Mouse (Mus musculus): ENCODE data around the gene Optn. TPM values are rescaled to one million over a fixed set of nuclear protein-coding genes. Genes with fewer than 3 reads are reported as not detected.

Optn gene
- total RNA-seq, 4 experiments from 2014 or later: 81.2 to 101 (median 95.0) TPM

DNA sequence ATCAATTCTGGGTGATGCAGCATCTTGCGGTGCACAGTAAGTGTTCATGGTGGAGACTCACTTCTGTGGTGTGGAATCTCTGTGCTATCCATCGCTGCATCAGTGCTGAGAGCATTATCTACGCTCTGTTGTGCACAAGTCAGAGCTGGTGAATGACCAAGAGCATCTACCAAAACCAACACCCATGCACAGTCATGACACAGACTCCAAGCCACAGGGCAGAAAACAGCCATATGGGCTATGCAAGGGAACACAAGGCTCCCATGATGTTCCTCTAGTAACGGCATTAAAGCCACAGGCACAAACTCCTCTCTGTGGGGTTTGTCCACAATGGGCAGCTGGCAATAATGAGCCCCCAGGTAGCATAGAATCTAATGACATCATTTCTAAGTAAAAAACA lies 34.0 kb downstream of the Optn start:
- DNase-seq (ENCODE audit: low spot score): no peak

DNA sequence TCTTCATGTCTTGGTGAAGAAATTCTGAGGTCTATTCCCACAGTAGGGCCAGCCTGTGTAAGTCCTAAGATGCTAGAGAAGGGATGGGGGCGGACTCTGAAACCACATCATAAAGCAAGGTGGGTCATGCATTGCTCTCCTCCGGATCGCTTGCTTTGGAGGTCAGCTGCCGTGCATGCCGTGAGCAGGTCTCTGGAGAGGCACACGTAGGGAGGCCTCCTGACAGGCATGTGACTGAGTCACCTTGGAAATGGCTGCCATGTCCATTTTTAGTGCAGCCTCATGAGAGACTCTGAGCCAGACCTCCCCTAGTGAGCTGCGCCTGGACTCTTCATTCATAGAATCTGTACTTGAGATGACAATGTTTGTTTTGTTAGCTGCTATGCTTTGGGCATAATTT lies 35.8 kb downstream of the Optn start:
- DNase-seq (ENCODE audit: low spot score): peak; percentile 47

DNA sequence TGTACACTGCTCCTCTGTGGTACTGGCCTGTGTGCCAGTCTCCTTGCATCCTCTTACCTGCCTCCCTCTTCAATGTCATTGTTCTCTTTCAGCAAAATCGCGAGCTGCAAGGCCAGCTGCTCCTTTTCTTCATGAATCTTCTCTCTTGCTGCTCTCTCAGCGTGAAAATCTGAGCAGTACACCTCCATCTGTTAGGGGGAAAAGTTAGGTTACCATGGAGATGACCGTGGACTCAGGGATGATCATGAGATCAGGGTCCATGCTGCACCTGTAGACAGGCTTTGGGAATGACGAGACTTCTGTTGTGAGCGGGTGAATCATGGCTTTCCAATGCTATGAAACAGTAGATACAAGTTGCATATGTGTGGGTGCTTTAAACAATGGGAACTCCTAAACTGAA lies 36.8 kb downstream of the Optn start:
- DNase-seq (ENCODE audit: low spot score): no peak

DNA sequence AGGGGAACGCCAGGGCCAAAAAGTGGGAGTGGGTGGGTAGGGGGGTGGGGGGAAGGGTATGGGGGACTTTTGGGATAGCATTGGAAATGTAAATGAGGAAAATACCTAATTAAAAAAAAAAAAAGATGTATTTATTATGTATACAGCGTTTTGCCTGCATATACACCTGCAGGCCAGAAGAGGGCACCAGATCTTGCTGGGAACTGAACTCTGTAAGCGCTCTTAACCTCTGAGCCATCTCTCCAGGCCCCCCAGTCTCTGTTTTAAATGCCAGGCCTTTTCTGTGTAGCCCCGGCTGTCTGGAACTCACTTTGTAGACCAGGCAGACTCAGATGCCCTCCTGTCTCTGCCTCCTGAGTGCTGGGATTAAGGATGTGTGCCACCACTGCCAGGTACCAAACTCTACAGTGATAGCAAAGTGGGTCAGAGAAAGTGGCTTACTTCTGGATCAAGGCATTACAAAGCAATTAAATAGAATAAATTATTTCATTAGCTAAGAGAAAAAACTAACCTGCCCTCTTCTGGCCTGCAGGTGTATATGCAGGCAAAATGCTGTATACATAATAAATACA lies 38.6 kb downstream of the Optn start:
- DNase-seq (ENCODE audit: low spot score): no peak

DNA sequence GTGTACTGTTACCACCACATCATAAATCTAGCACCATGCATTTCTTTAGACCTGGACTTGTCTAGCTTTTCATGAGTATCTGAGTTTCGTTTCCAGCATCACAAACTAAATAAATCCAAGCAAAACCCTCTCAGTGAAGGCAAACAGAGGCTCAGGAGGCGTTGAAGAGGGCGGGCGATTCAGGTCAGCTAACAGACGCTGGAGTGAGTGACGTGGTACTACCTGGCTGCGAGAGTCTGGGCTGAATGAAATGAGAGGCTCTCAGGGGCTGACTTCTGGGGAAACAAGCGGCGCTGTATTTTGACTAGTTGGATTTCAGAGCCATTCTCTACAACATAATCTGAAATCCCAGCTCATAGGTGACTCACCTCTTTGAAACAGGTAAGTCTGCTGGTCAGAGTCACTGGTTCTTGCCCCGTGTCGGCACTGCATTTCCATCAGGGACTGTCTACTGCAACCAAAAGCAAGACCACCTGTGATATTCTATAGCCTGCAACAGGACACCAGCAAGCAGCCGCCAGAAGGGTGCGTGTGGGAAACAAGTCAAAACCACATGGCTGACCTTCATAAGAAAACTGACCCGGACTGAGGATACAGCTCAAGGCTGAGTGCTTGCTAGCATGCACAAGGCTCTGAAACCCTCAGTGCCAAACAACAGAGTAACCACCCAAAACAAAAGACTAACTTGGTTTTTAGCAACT lies 40.0 kb downstream of the Optn start:
- DNase-seq (ENCODE audit: low spot score): no peak

DNA sequence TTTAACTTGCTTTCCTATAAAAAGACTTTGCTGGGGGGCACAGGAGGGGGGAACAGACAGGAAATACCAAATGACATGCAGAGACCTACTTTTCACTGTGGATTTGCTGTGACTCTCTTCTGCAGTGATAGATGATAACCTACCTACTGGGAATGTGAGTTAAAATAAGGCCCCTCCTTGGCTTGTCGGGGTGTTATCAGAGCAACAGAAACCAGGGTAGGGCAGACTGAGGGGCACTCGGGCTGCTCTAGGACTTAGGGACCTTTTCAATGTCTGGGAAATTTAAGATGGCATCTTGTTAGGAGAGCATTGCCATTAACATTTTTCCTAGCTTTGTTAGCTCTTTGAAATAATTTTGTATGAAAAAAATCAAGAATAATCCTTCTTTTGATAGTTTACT lies 40.6 kb downstream of the Optn start:
- DNase-seq (ENCODE audit: low spot score): no peak

DNA sequence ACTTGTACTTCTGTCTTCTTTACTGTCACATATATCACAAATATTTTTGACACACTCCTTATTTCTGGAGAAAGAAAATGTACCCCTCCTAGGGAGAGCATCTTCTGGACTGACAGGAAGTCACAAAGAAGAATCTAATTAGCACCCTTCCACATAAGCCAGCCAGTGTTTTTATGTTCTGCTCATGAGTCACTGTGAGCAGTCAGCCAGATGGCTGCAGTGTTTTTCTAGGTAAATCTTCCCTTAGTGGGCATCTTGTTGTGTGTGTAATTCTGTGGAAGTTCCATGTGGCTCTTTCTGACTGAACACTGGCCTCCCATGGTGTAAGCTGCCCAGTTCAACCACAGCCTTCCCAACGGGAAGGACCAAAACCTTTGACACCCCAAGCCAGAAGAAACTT lies 44.1 kb downstream of the Optn start:
- no peak for DNase-seq (ENCODE audit: low spot score)

DNA sequence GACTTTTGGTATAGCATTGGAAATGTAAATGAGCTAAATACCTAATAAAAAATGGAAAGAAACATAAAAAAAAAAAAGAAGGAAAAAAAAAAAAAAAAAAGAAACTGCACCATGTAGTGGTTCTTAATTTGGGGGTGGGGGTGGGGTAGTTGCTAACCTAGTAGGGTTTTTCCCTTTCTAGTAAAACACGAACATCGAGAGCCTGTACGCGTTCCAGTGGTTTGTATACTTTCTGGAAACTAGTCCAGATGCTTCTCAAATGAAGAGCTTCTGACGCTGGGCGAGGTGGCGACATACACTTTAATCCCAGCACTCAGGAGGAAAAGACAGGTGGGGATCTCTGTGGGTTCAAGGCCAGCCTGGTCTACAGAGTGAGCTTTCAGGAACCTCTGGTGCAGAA lies 46.9 kb downstream of the Optn start:
- no peak for DNase-seq (ENCODE audit: low spot score)

DNA sequence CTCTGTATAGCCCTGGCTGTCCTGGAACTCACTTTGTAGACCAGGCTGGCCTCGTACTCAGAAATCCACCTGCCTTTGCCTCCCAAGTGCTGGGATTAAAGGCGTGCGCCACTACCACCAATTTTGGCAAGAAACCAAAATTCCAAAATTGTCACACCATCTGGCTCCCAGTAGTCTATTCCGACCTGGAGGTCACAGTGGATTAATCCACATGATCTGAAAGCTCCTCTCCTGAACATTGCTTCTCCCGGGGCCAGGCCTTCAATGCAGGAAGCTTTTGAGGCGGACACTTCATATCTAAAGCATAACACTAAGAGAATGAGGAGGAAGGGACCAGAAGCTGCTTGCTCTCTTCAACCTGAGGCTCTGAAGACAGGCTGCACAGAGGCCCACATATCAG lies 48.3 kb downstream of the Optn start:
- no peak for DNase-seq (ENCODE audit: low spot score)

DNA sequence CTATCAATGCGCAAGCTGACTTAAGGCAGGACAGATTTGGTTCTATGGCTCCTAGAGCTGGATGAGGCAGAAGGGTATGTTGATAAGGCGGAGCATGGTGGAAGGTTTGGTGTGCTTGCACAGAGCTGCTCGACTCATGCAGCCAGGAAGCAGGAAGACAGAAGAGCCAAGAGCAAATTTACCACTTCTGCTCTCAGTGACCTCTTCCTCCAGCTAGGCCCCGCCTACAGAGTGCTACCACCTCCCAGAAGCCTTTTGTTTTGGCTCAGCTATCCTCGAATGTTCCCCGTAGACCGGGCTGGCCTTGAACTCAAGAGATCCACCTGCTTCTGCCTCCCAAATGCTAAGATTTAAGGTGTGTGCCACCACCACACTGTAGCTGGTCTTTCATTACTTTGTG lies 49.2 kb downstream of the Optn start:
- DNase-seq (ENCODE audit: low spot score): no peak

DNA sequence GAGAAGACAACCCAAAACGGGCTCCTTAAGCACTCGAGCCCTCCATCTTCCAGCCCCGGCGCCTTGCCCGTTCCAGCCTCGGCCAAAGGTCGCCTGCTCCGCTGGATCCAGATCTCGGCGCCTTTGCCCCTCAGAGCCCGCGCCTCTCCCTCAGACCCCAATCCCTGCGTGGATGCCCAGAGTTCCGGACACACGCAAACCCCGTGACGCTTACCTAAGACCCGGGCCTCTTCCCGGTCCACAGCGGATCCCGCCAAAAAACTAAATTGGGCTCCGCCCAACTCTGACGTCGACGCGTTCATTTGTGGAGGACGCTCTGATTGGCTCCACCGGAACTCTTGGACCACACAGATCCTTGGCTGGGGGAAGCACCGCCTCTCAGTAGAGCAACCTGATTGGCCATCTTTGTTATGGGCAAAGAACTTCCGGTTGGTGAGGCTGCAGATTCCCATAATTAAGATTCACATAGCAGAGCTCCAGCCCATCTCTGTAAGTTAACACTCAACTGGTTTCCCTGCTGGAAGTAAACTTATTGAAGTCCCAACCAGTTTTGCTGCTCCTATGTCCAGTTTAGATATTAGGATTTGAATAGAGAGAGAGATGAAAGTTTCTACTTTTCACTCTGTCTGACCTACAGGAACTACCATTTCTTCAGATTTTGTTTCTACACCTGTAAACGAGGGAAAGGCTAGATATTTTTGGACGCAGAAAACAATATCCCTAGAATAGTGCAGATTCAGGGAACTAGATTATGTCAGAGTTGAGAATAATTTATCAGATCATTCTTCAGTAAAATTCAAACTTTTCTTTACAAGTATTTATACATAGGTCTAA lies 51.1 kb downstream of the Optn start, which contains the start of gene Mcm10:
Gene Mcm10, minus strand, starts transcription at position 301 of the 834 bp plus-strand sequence.
- DNase-seq (ENCODE audit: low spot score): peak; percentile 92

DNA sequence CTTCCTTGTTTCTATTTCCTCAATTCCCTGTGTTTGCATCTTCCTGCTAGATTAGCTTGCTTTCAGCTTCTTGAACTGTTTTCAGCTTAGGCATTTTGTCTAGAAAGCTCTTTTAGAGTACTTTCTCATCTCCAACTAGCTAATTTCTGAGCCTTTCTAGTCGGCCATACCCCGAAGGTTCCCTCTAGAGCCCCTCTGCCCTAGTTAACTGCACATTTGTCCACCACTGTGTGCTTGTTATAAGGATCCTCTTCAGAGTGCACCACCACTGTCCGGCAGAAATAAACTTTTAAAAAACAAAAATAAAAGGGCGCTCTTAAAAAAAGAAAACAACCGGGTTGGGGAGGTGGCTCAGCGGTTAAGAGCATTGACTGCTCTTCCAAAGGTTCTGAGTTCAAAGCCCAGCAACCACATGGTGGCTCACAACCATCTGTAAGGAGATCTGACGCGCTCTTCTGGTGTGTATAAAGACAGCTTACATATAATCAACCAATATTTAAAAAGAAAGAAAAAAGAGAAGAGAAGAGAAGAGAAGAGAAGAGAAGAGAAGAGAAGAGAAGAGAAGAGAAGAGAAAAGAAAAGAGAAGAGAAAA lies 51.9 kb downstream of the Optn start:
- DNase-seq (ENCODE audit: low spot score): no peak

DNA sequence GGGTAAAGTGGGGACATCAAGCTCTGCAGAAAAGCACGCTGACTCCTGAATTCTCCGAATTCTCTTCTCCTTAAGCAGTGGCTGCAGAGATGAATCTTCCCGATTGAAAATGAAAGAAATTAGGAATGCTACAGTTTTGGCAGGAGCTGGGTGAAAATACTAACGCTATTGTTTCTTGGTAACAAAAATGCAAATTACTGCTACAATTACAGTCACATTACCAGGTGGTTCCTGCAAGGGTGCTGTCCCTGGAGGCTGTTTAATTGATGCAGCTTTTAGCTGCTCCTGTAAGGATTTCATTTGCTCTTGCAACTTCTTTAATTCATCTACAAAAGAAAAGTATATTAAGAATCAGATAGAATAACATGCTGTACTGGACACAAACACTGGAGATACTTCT lies 56.7 kb downstream of the Optn start:
- no peak for DNase-seq (ENCODE audit: low spot score)

DNA sequence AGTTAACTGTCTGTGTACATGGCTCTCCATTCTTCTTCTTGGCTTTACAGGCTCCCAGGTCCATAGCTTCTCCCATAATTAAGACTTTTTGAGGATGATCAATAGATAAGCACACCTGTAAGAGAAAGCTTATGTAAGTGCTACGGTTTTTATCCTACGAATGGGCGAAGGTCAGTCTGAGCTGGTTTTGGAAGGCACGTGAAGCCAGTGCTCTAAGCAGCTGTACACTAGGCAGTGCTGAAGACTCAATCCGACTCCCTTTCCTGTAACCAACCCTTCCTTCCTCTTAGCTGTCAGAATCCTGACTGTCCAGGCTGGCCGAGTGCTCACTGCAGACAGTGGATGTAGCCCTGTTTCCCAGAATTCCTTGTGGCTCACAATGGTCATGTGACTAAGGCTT lies 62.6 kb downstream of the Optn start:
- no peak for DNase-seq (ENCODE audit: low spot score)

DNA sequence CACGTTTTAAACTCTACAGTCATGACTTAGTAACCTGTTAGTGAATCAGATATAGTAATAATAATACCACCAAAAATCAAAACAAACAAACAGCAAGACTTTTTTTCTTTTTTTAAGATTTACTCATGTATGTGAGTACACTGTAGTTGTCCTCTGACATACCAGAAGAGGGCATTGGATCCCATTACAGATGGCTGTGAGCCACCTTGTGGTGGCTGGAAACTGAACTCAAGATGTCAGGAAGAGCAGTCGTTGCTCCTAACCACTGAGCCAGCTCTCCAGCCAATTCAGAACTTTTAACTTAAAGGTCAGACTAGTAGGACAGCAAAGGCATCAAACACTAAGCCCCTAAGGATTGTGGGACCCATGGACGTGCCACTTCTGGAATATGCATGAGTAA lies 64.9 kb downstream of the Optn start:
- no peak for DNase-seq (ENCODE audit: low spot score)

DNA sequence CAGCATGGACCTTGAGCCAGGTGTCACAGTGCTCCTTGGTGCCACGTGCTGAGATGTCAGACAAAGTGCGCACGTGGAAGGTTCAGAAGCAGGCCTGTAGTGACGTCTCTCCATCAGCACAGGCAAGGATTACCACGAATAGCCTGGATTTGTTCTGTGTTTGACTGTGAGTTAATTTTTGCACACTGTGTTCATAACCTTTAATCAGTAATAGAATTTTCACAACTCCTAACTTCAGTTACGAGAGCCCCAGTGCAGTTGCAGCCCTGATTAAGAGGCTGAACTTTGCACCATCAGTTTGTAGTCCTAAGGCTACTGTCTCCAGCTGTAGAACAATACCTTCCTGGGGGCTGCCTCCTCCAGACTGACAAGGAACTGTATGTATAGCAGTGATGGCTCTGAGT lies 67.4 kb downstream of the Optn start:
- DNase-seq (ENCODE audit: low spot score): no peak

DNA sequence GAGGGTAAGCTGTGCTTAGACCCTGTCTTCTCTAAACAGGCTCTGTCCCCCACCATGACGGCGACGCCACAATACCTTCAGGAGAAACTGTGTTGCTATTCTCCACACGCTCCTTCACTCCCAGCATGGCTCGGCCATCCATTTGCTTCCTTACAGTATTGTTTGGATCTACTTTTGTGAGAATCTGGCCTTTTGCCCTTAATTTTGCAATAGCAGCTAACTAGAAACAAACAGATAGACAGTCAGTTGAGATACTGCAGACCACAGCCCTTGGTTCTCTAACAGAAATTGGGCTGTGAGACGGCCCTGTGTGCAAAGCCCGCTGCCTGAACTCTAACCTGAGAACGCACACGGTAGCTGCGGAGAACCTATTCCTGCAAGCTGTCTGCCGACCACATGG lies 68.2 kb downstream of the Optn start:
- no peak for DNase-seq (ENCODE audit: low spot score)

DNA sequence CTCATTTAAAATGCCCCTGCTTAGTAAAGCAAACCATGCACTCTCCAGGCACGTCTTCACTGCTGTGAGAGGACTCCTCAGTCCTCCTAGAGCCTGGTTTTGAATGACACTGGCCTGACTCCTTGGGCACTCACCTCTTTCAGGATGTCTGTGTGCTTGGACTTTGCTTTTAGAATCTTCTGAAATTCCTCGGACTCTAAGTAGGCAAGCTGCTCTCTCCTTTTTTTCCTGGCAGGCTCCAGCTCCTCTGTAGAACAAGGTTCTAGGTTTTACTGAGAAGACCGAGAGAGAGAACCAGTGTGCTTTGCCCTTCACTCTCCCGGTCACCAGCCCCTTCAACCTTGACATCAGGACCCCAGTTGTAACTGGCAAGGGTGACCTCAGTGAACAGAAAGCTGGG lies 69.4 kb downstream of the Optn start:
- no peak for DNase-seq (ENCODE audit: low spot score)

DNA sequence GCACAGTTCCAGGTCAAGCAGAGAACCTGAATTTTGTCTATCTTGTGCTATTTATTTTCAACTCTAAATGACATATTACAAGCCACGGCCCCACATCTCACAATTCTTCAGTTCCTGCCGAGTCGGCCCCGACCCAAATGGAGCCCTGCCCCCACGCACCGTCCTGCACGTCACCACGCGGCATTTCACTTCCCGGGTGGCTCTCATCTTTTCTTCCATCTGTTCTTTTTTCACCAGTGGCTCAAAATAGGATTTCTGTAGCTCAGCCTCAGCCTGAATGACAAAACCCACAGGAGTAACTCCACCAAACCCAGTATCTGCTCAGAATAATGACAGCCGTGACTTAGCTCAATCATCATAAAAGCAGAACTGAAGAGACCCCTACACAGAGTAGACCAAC lies 70.3 kb downstream of the Optn start:
- no peak for DNase-seq (ENCODE audit: low spot score)

DNA sequence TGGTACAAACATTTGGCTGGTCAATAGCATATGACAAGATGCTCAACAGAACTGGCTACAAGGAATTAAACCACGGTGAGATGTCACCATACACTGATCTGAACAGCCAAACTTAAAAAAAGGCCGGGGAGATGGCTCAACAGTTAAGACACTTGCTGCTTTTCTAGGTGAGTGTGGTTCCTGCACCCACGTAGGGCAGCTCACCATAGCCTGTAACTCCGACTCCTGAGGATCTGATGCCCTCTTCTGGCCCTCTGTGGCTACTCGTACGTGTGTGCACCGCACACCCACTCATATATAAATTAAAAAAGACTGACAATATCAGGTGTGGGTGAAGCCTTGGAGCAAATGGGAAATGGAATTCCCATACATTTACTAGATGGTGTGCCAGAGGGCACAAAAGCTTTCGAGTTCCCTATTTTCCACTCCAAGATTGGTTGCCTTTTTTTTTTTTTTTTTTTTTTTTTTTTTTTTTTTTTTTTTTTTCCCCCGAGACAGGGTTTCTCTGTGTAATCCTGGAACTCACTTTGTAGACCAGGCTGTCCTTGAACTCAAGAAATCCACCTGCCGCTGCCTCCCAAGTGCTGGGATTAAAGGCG lies 74.9 kb downstream of the Optn start:
- DNase-seq (ENCODE audit: low spot score): no peak

DNA sequence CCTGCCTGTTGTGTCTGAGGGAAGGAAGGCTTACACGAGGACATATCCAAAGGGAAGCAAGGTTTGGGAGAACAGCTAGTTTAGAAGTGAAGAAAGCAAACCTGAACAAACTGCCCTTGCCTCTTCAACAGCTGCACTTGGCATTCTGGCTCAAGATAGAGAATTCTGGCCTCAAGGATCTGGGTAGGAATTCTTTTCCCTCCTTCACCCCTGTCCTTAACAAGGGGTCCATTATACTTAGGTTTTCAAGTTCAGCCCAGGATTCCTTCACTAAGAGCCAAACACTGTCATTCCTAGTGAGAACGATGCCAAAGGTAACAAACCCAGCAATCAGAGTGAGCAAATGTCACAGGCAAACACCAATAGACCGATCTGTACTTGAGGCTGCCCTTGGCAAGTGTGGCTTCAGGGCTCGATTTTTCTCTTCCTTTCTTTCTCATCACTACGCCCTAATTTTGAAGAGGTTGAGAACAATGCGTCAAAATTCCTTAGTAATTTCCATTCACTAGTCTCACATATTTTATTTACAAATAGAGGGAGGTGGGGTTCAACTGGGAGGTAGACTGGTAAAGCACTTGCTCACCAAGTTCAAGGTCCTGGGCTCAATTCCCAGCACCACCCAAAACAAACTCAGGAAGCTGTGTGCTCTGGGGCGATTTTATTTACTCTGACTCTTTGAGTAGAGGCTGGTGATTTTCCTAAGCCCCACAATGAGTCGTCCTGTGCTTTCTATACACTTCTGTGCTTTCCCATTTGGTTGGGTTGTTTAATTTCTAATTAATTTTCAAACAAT lies 76.3 kb downstream of the Optn start:
- DNase-seq (ENCODE audit: low spot score): no peak
